Mouse (Mus musculus): ENCODE data around the gene Tmem150b. TPM values are rescaled to one million over a fixed set of nuclear protein-coding genes. Genes with fewer than 3 reads are reported as not detected.

Tmem150b gene
- total RNA-seq, 2 experiments from 2014 or later, result not detected

DNA sequence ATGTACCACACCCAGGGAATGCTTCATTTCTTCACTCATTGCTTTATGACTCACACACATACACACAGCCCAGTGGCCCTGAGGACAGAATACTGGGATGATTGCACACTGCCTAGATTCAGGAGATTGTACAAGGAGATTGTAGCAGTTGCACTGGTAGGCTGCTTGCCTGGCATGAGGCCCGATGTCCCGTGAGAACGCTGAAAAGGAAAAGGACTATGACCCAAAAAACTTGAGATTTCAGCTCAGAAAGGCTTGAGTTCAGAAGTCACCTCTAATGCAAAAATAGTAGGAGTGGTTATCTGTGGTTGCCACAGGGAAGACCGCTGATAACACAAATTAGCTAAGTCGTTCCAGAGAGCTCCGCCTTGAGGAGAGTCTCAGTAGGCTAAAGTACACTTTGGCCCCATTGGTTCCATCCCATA is 7.9 kb upstream of the Tmem150b start:
- DNase-seq (ENCODE audit: low spot score in 2 of 2), result no peak

DNA sequence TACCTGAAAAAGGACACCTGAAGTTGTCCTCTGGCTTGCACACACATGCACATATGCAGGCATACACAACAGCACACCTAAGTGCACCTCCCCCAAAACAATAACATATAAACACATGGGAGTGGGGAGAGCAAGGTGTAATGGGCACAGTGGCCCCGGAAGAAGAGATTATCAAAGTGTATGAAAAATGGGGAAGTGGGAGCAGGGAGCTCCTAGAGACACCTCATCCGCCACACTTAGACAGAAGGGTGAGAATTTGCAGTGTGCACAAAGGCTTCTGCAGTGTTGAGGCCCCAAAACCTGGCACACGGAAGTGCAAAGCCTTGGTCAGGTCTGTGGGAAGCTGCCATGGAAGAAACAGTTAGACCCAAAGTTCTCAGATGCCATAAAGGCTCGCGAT is 6.0 kb upstream of the Tmem150b start:
- DNase-seq (ENCODE audit: low spot score in 2 of 2), result no peak

DNA sequence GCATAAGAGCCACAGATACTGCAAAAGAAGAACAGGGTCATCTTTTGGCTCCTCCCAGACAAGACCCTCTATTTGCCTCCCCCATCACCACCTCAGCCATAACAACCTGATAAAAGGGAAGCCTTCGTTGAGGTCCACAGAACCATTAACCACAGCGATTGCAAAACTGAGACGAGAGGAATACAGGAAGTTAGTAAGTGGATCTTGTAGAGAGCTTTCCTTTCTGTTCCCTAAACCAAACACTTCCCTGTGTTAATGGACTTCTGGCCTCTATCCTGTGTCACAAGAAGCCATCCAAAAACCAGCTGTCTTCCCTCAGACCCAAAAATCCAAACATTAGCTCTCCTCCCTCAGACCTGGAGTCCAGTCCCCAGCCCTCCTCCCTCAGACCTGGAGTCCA is 690 bp downstream of the Tmem150b start:
- no peak for DNase-seq (ENCODE audit: low spot score in 2 of 2)

DNA sequence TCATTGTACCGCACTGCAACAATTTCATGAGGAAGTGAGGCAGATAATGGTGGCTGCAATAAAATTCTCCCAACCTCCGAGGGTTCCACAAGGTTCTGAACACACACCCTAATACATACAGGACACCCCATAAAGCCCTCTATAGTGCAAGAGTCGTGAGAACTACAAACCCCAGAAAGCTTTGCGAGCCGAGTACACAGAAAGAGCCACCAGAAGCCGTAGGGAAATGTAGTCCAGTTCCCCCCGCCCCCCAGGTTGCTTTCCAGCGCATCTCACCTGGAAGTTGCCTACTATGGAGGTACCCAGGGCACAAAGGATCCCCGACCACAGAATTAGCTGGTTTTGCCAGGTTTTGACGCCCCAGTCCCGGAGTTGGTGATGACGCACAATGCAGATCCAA is 1.5 kb downstream of the Tmem150b start:
- peak in 1 of 2 experiments; percentile 45 for DNase-seq (ENCODE audit: low spot score in 2 of 2)

DNA sequence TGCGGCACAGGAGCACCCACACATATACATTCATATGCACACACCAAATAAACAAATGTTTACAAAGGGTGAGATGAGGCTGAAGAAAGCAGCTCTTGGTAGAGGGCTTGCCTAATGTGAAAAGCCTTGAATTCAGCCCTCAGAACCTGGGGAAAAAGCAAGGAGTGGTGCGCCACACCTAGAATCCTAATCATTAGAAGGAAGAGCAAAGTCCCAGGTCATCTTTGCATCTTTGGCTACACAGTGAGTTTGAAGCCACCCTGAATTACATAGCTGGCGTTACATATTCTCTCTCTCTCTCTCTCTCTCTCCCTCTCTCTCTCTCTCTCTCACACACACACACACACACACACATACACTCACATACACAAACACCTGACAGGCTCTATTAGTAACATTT is 5.8 kb downstream of the Tmem150b start:
- no peak for DNase-seq (ENCODE audit: low spot score in 2 of 2)

DNA sequence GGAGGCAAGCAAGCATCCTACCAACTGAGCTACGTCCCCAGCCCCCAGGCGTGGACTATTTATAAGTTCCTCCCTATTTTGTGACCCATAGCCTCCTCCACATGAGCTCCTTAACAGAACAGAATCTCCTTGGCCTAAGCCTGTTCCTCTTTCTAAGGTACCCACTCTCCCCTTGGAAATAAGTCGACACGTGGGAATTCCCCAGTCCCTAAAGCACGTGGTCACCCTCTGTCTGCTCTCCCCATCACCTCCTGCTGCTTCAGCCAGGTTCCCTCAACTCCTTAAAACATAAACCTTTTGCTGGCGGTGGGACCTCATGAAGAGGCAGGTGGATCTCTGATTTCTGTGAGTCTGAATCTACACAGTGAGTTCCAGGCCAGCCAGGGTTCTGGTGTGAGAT is 8.1 kb downstream of the Tmem150b start:
- no peak for DNase-seq (ENCODE audit: low spot score in 2 of 2)

DNA sequence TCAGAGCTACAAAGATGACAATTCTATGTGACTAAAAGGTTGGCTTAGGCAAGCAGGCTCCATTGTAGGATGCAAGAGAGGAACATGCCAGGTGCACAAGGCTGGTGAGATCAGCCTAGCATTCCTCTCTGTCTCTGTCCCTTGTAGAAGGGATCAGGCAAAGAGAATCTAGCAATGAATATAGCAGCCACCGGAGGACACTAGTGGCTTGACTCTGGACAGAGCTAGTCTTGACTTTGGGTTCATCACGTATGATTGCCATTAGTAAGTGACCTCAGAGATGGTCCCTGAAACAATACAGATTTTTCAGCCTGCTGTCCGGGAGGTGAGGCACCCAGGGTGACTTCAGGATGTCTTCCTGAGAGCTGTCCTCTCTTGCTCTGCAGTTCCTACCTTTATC is 12.5 kb downstream of the Tmem150b start:
- no peak for DNase-seq (ENCODE audit: low spot score in 2 of 2)

DNA sequence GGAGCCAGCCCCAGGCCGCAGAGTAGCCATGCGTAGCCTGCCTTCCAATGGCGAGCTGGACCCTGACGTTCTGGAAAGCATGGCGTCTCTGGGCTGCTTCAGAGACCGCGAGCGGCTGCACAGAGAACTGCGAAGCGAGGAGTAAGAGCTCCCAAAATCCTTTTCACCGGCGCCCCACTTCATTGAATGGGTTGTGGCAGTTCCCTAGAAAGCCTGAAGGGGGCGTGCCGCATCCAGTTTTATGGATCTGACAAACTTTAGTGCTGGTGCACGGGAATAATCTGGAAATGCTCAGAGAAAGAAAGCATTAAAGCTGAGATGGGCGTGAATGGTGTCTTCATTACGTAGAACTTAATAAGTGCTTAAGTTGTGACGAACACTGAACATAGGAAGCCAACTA is 20.0 kb downstream of the Tmem150b start:
- DNase-seq (ENCODE audit: low spot score in 2 of 2), result no peak

DNA sequence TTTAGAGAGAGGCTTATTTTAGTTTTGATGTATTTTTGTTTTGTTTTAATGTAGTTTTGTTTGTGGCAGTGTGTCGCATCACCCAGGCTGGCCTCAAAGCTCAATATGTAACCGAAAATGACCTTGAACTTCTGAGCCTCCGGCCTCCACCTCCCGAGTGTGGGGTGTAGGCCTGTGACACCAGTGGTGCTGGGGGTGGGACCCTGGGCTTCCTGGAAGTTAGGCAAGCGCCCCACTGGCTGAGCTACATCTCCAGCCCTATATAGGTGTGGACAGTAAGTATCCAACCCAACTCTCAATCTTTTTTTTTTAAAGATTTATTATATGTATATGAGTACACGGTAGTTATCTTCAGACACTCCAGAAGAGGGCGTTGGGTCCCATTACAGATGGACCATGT is 21.9 kb downstream of the Tmem150b start:
- DNase-seq (ENCODE audit: low spot score in 2 of 2), result no peak

DNA sequence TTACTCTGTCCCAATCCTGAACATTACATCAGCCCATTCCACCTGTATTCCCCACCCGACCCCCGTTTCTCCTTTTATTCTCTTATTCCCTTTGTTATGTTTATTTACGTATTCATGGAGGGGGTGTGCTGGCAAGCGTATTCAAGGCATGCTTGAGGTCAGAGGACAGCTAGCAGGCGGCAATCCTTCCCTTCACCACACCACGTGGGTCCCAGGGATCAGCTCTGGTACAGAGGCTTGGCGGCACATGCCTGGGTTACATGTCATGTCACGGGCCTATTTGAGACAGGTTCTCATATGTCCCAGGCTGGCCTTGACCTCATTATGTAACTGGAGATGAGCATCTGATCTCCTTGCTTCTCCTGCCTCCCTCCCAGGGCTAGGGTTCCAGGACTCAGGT is 22.7 kb downstream of the Tmem150b start:
- DNase-seq (ENCODE audit: low spot score in 2 of 2), result no peak

DNA sequence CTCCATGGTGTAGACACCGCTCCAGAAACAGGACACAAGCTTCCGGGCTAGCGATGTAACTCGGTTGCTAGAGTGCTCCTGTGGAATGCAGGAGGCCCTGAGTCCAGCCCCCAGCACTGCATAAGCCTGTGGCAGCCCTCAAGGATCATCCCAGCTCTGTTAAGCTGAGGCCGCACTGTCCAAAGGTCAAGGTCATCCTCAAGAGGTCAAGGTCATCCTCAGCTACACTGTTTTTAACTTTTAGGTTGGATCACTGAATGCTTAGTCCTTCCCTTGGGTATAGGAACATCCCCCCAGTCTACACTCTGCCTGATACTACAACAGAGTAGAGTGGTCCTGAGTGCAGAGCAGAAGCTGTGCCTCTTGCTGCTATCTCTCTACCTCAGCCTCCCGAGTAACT is 32.0 kb downstream of the Tmem150b start:
- DNase-seq (ENCODE audit: low spot score in 2 of 2), result no peak

DNA sequence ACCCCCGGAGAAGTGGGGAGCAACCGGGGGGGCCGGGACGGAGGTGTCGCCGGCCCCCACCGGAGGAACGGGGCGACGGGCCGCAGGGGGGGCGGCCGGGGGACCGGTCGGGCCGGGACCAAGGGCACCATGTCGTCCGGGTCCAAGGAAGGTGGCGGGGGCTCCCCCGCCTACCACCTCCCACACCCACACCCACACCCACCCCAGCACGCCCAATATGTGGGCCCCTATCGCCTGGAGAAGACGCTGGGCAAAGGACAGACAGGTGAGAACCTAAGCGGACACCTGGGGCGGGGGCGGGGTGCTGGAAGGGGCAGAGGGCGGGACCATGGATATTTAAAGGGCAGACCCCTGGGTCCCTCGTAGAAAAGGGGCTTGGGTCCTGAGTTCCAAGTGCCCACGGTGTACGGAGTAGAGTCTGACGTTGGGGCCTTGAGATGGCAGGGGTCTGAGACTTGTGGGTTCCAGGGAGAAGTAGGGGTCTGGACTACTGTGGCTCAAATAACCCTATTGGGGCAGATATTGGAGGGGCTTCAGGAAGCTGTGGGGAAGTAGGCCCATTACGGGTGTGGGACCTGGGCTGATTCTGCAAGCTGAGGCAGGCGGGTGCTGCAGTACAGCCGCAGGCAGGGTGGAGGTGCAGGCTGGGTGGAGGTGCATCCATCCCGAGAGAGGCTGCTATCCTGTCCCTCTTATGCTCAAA is 33.9 kb downstream of the Tmem150b start:
- no peak for DNase-seq (ENCODE audit: low spot score in 2 of 2)

DNA sequence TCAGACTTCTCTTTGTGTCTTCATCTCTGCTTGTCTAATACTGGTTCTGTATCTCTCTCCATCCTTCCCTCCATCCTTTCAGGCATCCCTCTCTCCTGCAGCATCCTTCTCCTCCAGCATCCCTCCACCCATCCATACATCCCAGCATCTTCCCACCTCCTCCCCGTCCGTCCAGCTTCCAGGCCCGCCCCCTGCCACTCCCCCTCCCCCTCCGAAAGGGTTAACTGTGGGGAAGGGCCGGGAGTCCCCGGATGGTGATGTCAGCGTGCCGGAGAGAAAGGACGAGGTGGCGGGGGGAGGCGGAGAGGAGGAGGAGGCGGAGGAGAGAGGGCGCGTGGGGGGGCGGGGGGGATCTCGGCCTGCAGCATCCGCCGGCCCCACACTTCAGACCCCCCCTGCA is 34.7 kb downstream of the Tmem150b start, which contains the start of gene Brsk1:
Gene Brsk1, plus strand, starts transcription at position 218 of the 400 bp plus-strand sequence.
- DNase-seq (ENCODE audit: low spot score in 2 of 2), result peak; percentile 80 to 90

DNA sequence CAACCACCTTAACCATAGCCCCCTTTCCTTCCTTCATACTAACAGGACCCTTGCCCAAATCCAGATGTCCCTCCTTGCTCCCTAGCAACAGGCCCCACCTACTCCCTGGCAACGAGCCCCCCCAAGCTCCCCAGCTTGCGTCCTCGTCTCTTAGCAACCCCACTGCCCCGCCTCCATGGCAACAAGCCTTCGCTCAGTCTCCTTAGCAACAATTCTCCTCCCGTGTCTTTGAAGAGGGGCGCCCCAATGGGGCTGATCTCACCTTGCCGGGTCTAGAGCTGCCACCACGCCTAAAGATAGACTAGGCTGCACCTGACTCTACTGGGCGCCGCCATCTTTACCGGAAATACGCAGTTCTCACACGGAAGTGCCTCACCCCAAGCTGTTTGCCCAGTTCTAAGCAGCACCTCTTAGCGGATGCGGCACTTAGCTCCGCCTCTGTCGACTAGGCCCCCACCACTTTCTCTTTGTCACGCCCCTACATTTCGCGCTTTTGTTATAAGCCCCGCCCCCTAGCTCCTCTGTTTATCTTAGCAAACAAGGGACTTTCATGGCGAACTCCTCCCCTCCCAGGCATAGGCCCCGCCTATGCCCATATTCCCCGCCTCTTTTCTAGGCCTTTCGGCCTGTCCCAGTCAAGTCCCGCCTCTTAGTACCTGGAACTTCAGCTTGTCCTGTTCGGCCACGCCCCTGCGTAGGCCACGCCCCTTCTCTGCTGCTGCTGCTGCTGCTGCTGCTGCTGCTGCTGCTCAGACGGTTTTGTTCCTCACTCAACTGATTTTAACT is 40.2 kb downstream of the Tmem150b start, which contains the start of gene Hspbp1:
Gene Hspbp1, minus strand, starts transcription at position 437 of the 786 bp plus-strand sequence.
- DNase-seq (ENCODE audit: low spot score in 2 of 2), result peak; percentile 91

DNA sequence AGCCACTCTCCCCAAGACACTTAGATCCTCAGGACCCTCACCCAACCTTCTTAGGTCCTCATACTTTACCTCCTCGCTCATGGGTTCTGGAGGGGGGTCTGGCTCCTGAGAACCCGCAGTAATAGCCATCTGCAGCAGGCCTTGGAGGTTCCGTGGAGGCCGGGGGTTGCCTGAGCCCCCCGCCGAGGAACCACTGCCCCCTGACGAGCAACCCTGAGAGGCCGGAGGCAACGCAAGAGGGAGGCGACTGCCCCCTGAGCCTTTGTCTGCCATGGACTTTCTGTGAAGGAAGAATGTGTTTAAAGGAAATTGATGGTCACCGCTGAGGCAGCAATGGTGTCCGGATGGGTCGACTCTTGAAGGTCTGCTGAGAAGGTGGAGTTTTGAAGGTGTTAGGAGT is 40.8 kb downstream of the Tmem150b start:
- DNase-seq (ENCODE audit: low spot score in 2 of 2), result no peak

DNA sequence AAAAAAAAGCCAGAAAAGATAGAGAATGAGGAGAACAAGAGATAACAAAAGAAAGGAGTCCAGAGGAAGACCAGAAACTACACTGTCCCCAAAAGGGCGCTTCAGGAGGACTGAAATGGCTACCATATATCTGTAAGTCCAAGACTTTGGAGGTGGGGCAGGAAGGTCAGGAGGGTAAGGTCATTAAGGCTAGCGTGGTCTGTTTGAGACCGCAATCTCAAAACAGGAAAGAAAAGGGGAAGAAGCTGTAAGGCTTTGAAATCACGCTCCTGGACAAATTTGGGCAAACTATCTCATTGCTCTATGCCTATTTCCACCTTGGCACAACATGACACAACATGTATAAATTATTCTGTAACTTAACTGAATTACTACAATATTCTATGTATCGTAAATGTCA is 41.7 kb downstream of the Tmem150b start:
- DNase-seq (ENCODE audit: low spot score in 2 of 2), result no peak

DNA sequence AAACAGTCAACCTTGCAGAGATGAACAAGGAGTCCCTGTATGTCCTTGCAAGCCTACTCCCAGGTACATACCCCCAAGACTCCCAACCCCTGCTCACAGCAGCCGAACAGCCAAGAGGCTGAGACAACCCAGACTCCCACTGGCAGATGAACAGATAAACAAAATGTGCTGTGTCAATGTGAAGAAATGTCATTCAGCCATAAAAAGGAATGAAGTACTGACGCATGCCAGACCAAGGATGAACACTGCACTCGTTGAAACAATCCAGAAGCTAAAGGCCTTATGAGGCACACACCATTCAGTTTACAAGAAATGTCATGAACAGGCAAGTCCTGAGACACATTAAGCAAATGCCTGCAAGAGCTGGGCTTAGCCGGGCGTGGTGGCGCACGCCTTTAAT is 49.8 kb downstream of the Tmem150b start:
- no peak for DNase-seq (ENCODE audit: low spot score in 2 of 2)

DNA sequence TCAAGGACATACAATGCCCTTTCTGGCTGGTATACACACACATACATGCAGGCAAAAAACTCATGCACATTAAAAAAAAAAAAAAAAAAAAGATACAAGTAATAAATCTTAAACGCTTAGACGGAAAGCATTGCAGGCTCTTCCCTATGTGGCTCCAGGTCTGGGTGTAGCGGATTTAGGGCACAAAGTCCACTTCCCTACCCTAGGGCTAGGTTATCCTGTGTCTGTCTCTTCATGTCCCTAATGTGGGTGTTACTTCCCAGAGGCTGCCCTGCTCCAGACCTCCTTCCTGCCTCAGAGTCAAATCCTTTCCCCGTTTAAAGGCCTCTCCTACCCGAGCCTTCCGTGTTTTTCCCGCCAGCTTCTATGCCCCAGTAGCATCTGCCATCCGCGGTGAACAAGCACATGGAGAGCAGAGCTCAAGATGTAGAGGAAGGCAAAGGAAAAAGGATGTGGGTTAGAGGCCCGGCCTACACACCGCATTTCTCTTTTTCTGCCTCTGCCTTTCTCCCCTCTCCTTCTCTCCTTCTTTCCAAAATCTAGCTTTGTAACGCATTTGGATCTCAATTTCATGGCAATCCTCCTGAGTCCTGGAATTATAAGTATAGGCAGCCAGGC is 50.8 kb downstream of the Tmem150b start:
- DNase-seq (ENCODE audit: low spot score in 2 of 2), result no peak

DNA sequence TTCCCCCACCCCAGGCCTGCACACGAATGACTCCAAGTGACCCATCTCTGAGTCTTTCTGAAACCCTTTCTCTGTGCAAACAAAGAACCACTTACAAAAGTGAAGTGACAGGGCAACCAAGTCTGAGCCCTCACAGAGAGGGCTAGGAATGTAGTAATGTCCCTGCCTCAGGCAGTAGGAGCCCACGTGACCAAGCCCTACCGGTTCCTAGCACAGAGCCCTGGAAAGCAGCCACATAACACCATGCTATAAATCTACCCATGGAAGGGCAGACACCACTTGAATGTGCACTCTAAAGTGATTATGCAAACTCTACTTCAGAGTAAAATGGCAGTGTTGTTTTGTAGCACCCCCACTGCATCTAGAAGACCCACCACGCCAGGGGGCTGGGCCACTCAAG is 53.1 kb downstream of the Tmem150b start:
- DNase-seq (ENCODE audit: low spot score in 2 of 2), result no peak

DNA sequence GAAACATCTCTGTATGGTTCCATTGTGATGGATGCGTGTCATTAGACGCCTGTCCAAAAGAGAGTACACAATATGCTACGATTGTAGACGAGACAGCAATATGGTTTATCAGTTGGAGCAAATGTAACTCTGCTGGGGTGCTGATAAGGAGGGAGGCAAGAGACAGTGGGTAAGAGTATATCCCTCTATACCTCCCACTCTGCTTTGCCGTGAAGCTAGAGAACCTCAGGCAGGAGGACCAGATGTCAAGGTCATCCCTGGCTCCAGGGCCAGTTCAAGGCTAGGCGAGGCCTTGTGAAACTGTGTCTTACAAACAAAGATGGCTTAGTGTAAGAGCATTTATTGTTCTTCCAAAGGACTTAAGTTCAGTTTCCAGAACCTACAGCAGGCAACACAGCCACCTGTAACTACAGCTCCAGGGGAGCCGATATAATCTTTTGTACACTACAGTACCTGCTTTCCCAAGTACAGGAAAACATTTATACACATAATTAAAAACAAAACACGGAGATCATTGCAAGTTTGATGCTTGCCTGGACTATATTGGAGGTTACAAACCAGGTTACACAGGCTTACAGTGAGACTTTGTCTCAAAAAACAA is 54.3 kb downstream of the Tmem150b start:
- no peak for DNase-seq (ENCODE audit: low spot score in 2 of 2)

DNA sequence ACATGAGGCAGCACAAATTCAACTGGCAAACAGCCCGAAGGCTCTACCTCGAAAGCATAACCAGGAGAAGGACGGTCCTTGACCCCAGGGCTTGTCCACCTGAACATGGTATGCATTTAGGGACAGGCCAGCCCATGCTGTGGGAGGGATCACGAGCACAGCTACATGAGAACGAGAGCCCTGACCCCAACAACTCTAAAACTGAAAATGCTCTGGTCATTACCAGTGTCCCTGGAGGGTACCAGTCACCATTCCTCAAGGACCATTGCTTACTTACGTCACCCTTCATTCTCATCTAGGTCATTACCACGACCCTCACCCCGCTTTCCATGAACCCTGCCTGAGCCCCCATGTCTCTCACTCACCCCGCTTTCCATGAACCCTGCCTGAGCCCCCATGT is 55.9 kb downstream of the Tmem150b start:
- no peak for DNase-seq (ENCODE audit: low spot score in 2 of 2)

DNA sequence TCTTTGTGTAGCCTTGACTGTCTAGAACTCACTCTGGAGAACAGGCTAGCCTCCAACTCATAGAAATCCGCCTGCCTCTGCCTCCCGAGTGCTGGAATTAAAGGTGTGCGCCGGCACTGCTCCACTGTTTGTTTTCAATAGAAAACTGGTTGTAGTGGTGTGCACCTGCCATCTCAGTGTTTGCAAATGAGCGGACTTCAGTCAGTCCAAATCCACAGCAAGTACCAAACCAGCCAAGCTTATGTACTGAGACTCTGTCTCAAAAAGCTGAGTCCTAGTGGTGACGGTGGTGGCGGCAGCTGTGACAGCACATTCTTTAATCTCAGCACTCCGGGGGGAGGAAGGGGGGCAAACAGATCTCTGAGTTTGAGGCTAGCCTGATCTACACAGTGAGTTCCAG is 56.5 kb downstream of the Tmem150b start:
- no peak for DNase-seq (ENCODE audit: low spot score in 2 of 2)
